Comparison of ENCODE assay signal across 8 mouse cellular contexts in the genomic region with DNA sequence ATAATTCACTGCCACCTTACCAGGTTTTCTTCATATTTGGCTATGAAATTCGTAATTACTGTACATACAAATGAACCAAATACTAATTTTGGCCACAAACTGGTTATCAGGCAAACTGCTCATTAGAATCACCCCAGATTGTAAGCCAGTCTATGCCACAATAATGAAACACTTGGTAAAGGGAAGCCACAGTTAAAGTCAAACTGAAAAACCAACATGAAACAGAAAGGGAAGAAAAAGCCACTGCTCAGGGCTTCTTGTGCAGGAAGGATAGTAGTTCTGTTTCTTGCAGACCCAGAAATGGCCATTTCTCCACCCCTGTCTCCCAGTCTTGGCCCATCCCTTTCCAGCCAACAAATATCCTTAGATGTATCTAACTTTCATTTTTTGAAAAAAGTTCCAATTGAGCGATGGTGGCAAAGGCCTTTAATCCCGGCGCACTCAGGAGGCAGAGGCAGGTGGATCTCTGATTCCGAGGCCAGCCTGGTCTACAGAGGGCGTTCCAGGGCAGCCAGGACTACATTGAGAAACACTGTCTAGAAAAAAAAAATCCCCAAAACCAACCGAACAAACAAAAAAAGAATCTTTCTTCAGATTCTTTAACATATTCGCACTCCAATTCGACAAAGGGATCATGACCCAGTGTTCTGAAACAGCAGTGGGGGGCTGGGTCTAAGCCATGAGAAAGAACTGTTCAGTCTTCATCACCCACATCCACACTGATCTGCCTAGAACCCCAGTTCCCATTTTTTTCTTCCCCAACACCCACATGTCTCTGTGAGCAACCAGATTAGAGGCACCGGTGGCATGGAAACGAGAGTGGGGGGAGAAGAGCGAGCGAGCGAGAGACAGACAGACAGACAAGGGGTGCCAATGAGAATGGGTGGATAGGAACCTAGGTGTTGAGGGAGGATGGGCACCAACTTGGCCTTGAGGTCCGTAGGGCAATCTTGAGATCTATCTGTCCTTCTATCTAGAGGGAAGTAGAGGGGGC. TPM values are rescaled to one million over a fixed set of nuclear protein-coding genes. Genes with fewer than 3 reads are reported as not detected.
DNase-seq lines count a peak whose midpoint lies in the region; ATAC-seq and TF ChIP-seq lines count a peak whose summit lies in the region.

Gene Naif1 (plus strand): TSS at position 697 of the 994 bp plus-strand sequence.

- H3K4me3 ChIP-seq in heart, embryonic 13.5 days: peak within 1 kb of the TSS; percentile 73
- peak within 1 kb of the TSS; percentile 78 for H3K4me3 ChIP-seq in ES-Bruce4 (ENCODE audit: low read depth, low read length)
- H3K4me3 ChIP-seq in forebrain, embryonic 10.5 days: peak within 1 kb of the TSS; percentile 82
- peak within 1 kb of the TSS; percentile 81 for H3K4me3 ChIP-seq in limb, embryonic 10.5 days
- peak within 1 kb of the TSS; percentile 77 for H3K4me3 ChIP-seq in neural tube, embryonic 13.5 days

- no peak for TF ChIP-seq EP300 in ES-Bruce4 (IDR thresholded peaks at IDR 0.05; ENCODE audit: insufficient read depth, low read depth, low read length)

- peak within 1 kb of the TSS; percentile 96 for H3K27ac ChIP-seq in heart, embryonic 13.5 days (replicated peaks)
- H3K27ac ChIP-seq in ES-Bruce4 (ENCODE audit: insufficient read depth, low read length): no peak within 1 kb of the TSS
- peak within 1 kb of the TSS; percentile 90 for H3K27ac ChIP-seq in forebrain, embryonic 10.5 days
- H3K27ac ChIP-seq in limb, embryonic 10.5 days: peak within 1 kb of the TSS; percentile 91
- H3K27ac ChIP-seq in neural tube, embryonic 13.5 days (replicated peaks): peak within 1 kb of the TSS; percentile 93

- no peak for ATAC-seq in heart, embryonic 13.5 days (ENCODE audit: extremely low read depth, insufficient number of reproducible peaks, low FRiP score, low TSS enrichment)
- ATAC-seq in neural tube, embryonic 13.5 days (ENCODE audit: low read depth): no peak

- no peaks in the 10 kb centered on the region for H3K27me3 ChIP-seq in heart, embryonic 13.5 days (replicated peaks)
- 0 out of 2 replicates have a peak, but pooled peaks cover 2% of the 10 kb centered on the region for H3K27me3 ChIP-seq in ES-Bruce4 (ENCODE audit: control insufficient read depth, insufficient read depth, low read length, poor library complexity, severe bottlenecking)
- H3K27me3 ChIP-seq in forebrain, embryonic 10.5 days (ENCODE audit: poor library complexity, severe bottlenecking): no peaks in the 10 kb centered on the region
- no peaks in the 10 kb centered on the region for H3K27me3 ChIP-seq in limb, embryonic 10.5 days (ENCODE audit: low read depth, poor library complexity, severe bottlenecking)
- H3K27me3 ChIP-seq in neural tube, embryonic 13.5 days: no peaks in the 10 kb centered on the region

- no peak for DNase-seq in heart, adult 8-10 months (ENCODE audit: low spot score)
- no peak for DNase-seq in forebrain, embryonic 10.5 days (ENCODE audit: extremely low spot score, low spot score)
- DNase-seq in limb, embryonic 10.5 days (ENCODE audit: low spot score): no peak
- no peak for DNase-seq in adrenal gland, postnatal 4 days (ENCODE audit: low spot score in 2 of 2)
- no peak for DNase-seq in spleen, adult 12 weeks (ENCODE audit: low spot score)

- TF ChIP-seq CTCF in ES-Bruce4 (IDR thresholded peaks at IDR 0.05; ENCODE audit: low read depth, low read length): no peak

- 68% methylated on average over 15 of the region's 15 CpGs for WGBS in heart, embryonic 13.5 days
- WGBS in forebrain, embryonic 10.5 days: 83% methylated on average over 15 of the region's 15 CpGs
- 83% methylated on average over 15 of the region's 15 CpGs for WGBS in limb, embryonic 10.5 days
- 82% methylated on average over 15 of the region's 15 CpGs for WGBS in neural tube, embryonic 13.5 days

- H3K4me2 ChIP-seq in heart, embryonic 13.5 days: peak within 1 kb of the TSS; percentile 95
- peak within 1 kb of the TSS; percentile 78 for H3K4me2 ChIP-seq in neural tube, embryonic 13.5 days

- peaks cover 14% of the 10 kb centered on the region for H3K36me3 ChIP-seq in heart, embryonic 13.5 days
- no peaks in the 10 kb centered on the region for H3K36me3 ChIP-seq in ES-Bruce4 (ENCODE audit: control insufficient read depth, insufficient read depth, low read length, poor library complexity, severe bottlenecking)
- peaks cover 16% of the 10 kb centered on the region for H3K36me3 ChIP-seq in forebrain, embryonic 10.5 days (replicated peaks)
- peaks cover 19% of the 10 kb centered on the region for H3K36me3 ChIP-seq in limb, embryonic 10.5 days
- no peaks in the 10 kb centered on the region for H3K36me3 ChIP-seq in neural tube, embryonic 13.5 days

- no peak for TF ChIP-seq POLR2A in ES-Bruce4 (IDR thresholded peaks at IDR 0.05; ENCODE audit: insufficient read depth, low read length)

- no peaks in the 10 kb centered on the region for H3K9me3 ChIP-seq in heart, embryonic 13.5 days
- H3K9me3 ChIP-seq in ES-Bruce4 (replicated peaks; ENCODE audit: control insufficient read depth, insufficient read depth, low read length, poor library complexity, severe bottlenecking): no peaks in the 10 kb centered on the region
- H3K9me3 ChIP-seq in forebrain, embryonic 10.5 days: no peaks in the 10 kb centered on the region
- H3K9me3 ChIP-seq in limb, embryonic 10.5 days (replicated peaks): no peaks in the 10 kb centered on the region
- no peaks in the 10 kb centered on the region for H3K9me3 ChIP-seq in neural tube, embryonic 13.5 days

- H3K4me1 ChIP-seq in heart, embryonic 13.5 days: peaks cover 71% of the 10 kb centered on the region
- no peaks in the 10 kb centered on the region for H3K4me1 ChIP-seq in ES-Bruce4 (ENCODE audit: control insufficient read depth, insufficient read depth, low read length)
- peaks cover 52% of the 10 kb centered on the region for H3K4me1 ChIP-seq in forebrain, embryonic 10.5 days
- peaks cover 43% of the 10 kb centered on the region for H3K4me1 ChIP-seq in limb, embryonic 10.5 days
- H3K4me1 ChIP-seq in neural tube, embryonic 13.5 days (replicated peaks): peaks cover 62% of the 10 kb centered on the region

- H3K9ac ChIP-seq in heart, embryonic 13.5 days: peak within 1 kb of the TSS; percentile 87
- H3K9ac ChIP-seq in ES-Bruce4 (ENCODE audit: low read depth, poor library complexity, severe bottlenecking): peak within 1 kb of the TSS; percentile 90
- peak within 1 kb of the TSS; percentile 88 for H3K9ac ChIP-seq in neural tube, embryonic 13.5 days

RNA-seq across cellular contexts. Expression of gene Naif1, which starts in this region (rescaled TPM):
- polyA plus RNA-seq in heart, embryonic 13.5 days (2015; fragmentation: Nextera tagmentation; extraction: Ambion mirVana): 4.2 and 5.0 TPM in 2 replicates
- 1 to 10 TPM; 3.4 to 4.4 (median 3.5) TPM for total RNA-seq in heart, adult 8-10 months (2022)
- polyA plus RNA-seq in ES-Bruce4 (2011; ENCODE audit: insufficient read depth, insufficient read length, low read depth, missing spikeins): 3.0 and 3.6 TPM in 2 replicates
- 6.6 and 6.7 TPM in 2 replicates for polyA plus RNA-seq in forebrain, embryonic 10.5 days (2016; fragmentation: Nextera tagmentation; extraction: Ambion mirVana)
- 5.9 and 7.3 TPM in 2 replicates for polyA plus RNA-seq in limb, embryonic 10.5 days (2016; fragmentation: Nextera tagmentation; extraction: Ambion mirVana)
- polyA plus RNA-seq in neural tube, embryonic 13.5 days (2015; fragmentation: Nextera tagmentation; extraction: Ambion mirVana): 5.1 and 5.6 TPM in 2 replicates
- 1 to 10 TPM; 4.1 to 4.2 TPM for total RNA-seq in adrenal gland, postnatal 4 days (2021)
